Mouse (Mus musculus): ENCODE measurements around the gene Nploc4. TPM values are rescaled to one million over a fixed set of nuclear protein-coding genes. Genes with fewer than 3 reads are reported as not detected.
"Not testable (repeated sequence)": the region's sequence is repeated elsewhere in the genome, so short reads cannot be mapped to it uniquely, and the experiment has no call there.

The Nploc4 gene
- polyA plus RNA-seq, 1 experiment: 8.8 TPM

DNA sequence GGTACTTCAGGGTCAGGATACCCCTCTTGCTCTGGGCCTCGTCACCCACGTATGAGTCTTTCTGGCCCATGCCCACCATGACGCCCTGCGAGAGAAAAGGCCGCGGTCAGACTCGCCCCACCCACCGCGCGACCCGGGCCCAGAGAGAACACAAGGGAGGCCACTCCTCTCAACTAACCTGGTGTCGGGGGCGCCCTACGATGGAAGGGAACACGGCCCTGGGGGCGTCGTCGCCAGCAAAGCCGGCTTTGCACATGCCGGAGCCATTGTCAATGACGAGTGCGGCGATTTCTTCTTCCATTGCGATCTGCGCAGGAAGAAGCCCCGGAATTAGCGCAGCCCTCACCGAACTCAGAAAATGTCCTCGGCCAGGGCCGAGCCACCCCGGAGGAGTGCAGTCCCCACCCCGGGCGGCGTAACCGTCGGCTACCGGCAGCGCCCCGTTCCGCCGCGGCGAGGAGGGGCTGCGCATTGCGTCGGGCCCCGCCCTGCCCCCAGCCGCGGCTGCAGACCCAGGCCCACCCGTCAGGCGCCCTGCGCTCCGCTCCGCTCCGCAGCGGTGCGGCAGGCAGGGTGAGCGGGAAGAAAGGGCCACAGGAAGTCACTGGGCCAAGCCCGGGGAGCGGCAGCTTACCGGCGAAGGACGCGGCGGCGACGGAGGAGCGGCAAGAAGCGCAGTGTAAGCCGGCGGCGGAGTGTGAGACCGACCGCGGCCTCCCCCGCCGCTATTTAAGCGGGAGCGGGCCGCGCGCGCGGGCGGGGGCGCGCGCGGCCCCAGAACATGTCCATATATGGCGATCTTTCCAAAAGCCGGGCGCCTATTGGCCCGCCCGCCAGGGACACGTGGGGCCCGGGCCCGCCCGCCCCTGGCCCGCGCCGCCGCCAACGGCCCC is 89.5 kb downstream of the Nploc4 start, which contains the start of gene Actg1:
Gene Actg1, minus strand, starts transcription at position 752 of the 893 bp plus-strand sequence.
- peaks cover 36% of the 10 kb centered on the region for H3K27me3 ChIP-seq (ENCODE audit: control insufficient read depth)
- no peak for TF ChIP-seq TAL1 (IDR thresholded peaks at IDR 0.05; ENCODE audit: low read length)
- no peak for TF ChIP-seq GATA1 (IDR thresholded peaks at IDR 0.05; ENCODE audit: low read length)
- H3K36me3 ChIP-seq (ENCODE audit: control insufficient read depth): peaks cover 17% of the 10 kb centered on the region
- H3K4me3 ChIP-seq (replicated peaks): peak within 1 kb of the TSS; percentile 97
- H3K9me3 ChIP-seq (ENCODE audit: control insufficient read depth, low read length): no peaks in the 10 kb centered on the region
- H3K4me1 ChIP-seq (ENCODE audit: control insufficient read depth): peaks cover 65% of the 10 kb centered on the region

GRCm38 (mm10) chr11:120347301-120347700 is 90.2 kb downstream of the Nploc4 start:
- Histone ChIP-seq H3K4me3 (replicated peaks) (peak overlapping the region; percentile 97), H3K36me3 (ENCODE audit: control insufficient read depth) (peaks cover 17% of the 10 kb centered on the region), H3K4me1 (ENCODE audit: control insufficient read depth) (peaks cover 58% of the 10 kb centered on the region), H3K27me3 (ENCODE audit: control insufficient read depth) (peaks cover 34% of the 10 kb centered on the region), H3K9me3 (ENCODE audit: control insufficient read depth, low read length) (no peaks in the 10 kb centered on the region)
- TF ChIP-seq TAL1 (IDR thresholded peaks at IDR 0.05; ENCODE audit: low read length) (no peak), GATA1 (IDR thresholded peaks at IDR 0.05; ENCODE audit: low read length) (no peak)

DNA sequence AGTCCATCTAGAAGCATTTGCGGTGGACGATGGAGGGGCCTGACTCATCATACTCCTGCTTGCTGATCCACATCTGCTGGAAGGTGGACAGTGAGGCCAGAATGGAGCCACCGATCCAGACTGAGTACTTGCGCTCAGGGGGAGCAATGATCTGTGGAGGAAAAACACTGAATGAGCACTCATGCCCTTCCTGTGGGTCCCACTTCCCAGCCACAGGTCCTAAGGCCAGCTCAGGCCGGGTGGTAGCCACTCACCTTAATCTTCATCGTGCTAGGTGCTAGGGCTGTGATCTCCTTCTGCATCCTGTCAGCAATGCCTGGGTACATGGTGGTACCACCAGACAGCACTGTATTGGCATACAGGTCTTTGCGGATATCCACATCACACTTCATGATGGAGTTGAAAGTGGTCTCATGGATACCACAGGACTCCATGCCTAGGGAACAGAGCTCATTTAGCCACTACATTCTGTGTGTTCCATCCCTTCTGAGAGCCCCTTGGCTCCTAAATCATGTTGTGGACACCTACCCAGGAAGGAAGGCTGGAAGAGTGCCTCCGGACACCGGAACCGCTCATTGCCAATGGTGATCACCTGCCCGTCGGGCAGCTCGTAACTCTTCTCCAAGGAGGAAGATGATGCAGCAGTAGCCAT is 91.0 kb downstream of the Nploc4 start:
- H3K4me3 ChIP-seq (replicated peaks): peak overlapping the region; percentile 49
- peaks cover 51% of the 10 kb centered on the region for H3K4me1 ChIP-seq (ENCODE audit: control insufficient read depth)
- H3K9me3 ChIP-seq (ENCODE audit: control insufficient read depth, low read length): not testable (repeated sequence)
- peaks cover 17% of the 10 kb centered on the region for H3K36me3 ChIP-seq (ENCODE audit: control insufficient read depth)
- peaks cover 29% of the 10 kb centered on the region for H3K27me3 ChIP-seq (ENCODE audit: control insufficient read depth)

DNA sequence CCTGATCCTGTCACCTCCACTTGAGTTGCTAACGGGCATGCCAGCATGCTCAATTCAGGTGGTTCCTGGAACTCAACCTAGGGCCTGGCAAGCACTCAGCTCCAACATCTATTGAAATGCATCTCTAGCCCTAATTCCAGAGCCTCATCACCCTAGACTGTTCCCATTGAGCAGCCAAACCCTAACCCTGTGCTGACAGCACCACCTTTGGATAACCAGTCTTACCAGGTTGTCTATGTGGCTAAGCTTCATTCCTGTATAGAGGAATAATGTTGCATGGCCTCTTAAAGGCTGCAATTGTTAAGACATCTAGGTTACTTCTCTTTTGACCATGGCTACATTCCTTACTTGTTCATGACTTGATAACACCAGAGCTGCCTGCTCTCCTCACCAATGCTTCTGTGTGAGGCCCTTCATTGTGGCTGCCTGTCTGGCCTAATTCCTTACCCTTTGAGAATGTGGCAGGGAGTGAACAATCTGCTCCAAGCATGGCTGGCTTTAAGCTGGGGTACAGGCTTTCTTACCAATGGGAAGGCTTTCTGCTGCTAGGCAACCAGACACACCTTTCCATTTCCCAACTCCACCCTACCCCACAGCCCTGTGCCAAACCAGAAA is 92.3 kb downstream of the Nploc4 start:
- Histone ChIP-seq H3K27me3 (ENCODE audit: control insufficient read depth) (peaks cover 16% of the 10 kb centered on the region), H3K36me3 (ENCODE audit: control insufficient read depth) (peaks cover 17% of the 10 kb centered on the region), H3K4me1 (ENCODE audit: control insufficient read depth) (peaks cover 40% of the 10 kb centered on the region), H3K4me3 (replicated peaks) (no peak overlapping the region), H3K9me3 (ENCODE audit: control insufficient read depth, low read length) (no peaks in the 10 kb centered on the region)
- TF ChIP-seq GATA1 (IDR thresholded peaks at IDR 0.05; ENCODE audit: low read length) (no peak), TAL1 (IDR thresholded peaks at IDR 0.05; ENCODE audit: low read length) (no peak)

DNA sequence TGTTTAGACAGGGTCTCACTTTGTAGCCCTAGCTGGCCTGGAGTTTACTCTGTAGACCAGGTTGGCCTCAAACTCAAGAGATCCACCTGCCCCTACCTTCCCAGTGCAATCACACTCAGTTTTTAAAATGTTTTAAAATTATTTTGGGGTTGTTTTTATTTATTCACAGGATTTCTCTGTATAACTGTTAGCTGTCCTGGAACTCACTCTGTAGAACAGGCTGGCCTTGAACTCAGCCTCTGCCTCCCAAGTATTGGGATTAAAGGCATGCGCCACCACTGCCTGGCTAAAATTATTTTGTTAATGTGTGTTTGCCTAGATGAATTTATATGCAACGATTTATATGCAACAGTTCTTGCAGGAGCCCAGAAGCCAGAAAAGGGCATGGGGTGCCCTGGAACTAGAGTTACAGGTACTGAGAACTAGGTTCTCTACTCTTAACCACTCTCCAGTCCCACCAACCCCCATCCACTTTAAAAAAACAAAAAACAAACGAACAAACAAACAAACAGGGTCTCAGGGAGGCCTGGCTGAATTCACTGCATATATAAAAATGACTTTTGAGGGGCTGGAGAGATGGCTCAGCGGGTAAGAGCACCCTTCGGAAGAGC is 93.1 kb downstream of the Nploc4 start:
- peaks cover 36% of the 10 kb centered on the region for H3K4me1 ChIP-seq (ENCODE audit: control insufficient read depth)
- peaks cover 17% of the 10 kb centered on the region for H3K36me3 ChIP-seq (ENCODE audit: control insufficient read depth)
- no peak for TF ChIP-seq GATA1 (IDR thresholded peaks at IDR 0.05; ENCODE audit: low read length)
- TF ChIP-seq TAL1 (IDR thresholded peaks at IDR 0.05; ENCODE audit: low read length): no peak
- peaks cover 8% of the 10 kb centered on the region for H3K27me3 ChIP-seq (ENCODE audit: control insufficient read depth)
- H3K9me3 ChIP-seq (ENCODE audit: control insufficient read depth, low read length): no peaks in the 10 kb centered on the region
- H3K4me3 ChIP-seq (replicated peaks): no peak overlapping the region

DNA sequence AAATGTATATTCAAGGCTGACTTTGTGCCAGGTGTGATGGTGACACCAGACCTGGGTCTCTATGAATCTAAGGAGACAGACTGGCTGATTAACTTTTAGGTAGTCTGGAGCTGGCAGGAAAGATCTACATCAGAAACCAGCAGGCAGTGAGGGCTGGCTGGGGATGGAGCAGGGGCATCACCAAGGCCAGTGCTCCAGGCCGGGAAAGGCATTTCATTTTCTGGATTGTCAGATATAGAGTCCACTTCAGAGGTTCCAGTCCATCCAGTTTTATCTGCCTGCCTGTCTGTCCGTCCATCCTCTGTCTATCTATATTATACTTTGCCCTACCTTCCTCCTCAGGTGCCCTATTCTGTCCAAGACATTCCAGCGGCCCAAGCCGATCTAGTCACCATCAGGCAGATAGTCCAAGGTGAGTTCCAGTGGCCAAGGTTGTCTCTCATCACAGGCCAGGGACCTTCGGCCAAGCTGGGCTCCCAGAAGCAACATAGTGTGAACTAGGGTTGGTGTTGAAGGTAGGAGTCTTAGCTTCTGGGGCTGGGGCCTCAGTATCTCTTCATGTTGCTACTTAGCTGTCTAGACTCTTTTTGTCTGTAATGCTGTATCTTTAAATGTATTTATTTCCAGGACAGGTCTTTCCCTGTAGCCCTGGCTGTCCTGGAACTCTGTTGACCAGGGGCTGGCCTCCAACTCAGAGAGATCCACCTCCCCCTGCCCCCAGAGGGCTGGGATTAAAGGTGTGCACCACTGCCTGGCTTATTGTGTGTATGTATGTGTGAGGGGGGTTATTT is 93.8 kb downstream of the Nploc4 start:
- TF ChIP-seq GATA1 (IDR thresholded peaks at IDR 0.05; ENCODE audit: low read length): no peak
- no peak for TF ChIP-seq TAL1 (IDR thresholded peaks at IDR 0.05; ENCODE audit: low read length)
- peaks cover 29% of the 10 kb centered on the region for H3K4me1 ChIP-seq (ENCODE audit: control insufficient read depth)
- peaks cover 17% of the 10 kb centered on the region for H3K36me3 ChIP-seq (ENCODE audit: control insufficient read depth)
- H3K4me3 ChIP-seq (replicated peaks): no peak overlapping the region
- no peaks in the 10 kb centered on the region for H3K9me3 ChIP-seq (ENCODE audit: control insufficient read depth, low read length)
- peaks cover 1% of the 10 kb centered on the region for H3K27me3 ChIP-seq (ENCODE audit: control insufficient read depth)

DNA sequence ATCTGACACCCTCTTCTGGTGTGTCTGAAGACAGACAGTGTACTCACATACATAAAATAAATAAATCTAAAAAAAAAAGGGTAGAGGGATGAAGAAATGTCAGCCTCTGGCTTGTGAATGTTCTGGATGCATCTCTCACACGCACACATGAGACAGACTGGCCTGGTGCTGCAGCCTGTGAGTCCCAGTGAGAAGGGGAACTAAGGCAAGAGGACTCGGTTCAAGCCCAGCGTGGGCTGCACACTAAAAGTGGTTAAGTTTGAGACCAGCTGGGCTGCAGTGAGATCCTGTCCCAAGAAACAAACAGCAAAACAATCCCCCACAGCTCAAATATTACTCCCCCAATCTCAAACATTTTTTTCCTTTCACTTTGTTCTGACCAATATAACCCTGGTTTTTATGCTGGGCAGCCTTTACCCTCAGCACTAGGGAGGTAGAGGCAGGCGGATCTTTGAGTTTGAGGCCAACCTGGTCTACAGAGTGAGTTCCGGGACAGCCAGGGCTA is 94.8 kb downstream of the Nploc4 start:
- H3K36me3 ChIP-seq (ENCODE audit: control insufficient read depth): peaks cover 17% of the 10 kb centered on the region
- no peaks in the 10 kb centered on the region for H3K9me3 ChIP-seq (ENCODE audit: control insufficient read depth, low read length)
- H3K27me3 ChIP-seq (ENCODE audit: control insufficient read depth): no peaks in the 10 kb centered on the region
- no peak overlapping the region for H3K4me3 ChIP-seq (replicated peaks)
- TF ChIP-seq GATA1 (IDR thresholded peaks at IDR 0.05; ENCODE audit: low read length) (no peak), TAL1 (IDR thresholded peaks at IDR 0.05; ENCODE audit: low read length) (no peak)
- peaks cover 21% of the 10 kb centered on the region for H3K4me1 ChIP-seq (ENCODE audit: control insufficient read depth)

GRCm38 (mm10) chr11:120341661-120342060 is 95.8 kb downstream of the Nploc4 start:
- H3K9me3 ChIP-seq (ENCODE audit: control insufficient read depth, low read length): 0 out of 2 replicates have a peak, but pooled peaks cover 2% of the 10 kb centered on the region
- H3K36me3 ChIP-seq (ENCODE audit: control insufficient read depth): peaks cover 11% of the 10 kb centered on the region
- H3K4me3 ChIP-seq (replicated peaks): no peak overlapping the region
- peaks cover 14% of the 10 kb centered on the region for H3K4me1 ChIP-seq (ENCODE audit: control insufficient read depth)
- no peaks in the 10 kb centered on the region for H3K27me3 ChIP-seq (ENCODE audit: control insufficient read depth)
- TF ChIP-seq TAL1 (IDR thresholded peaks at IDR 0.05; ENCODE audit: low read length): no peak
- TF ChIP-seq GATA1 (IDR thresholded peaks at IDR 0.05; ENCODE audit: low read length): no peak
